Mouse (Mus musculus): ENCODE results near the gene C8a.

The C8a gene

DNA sequence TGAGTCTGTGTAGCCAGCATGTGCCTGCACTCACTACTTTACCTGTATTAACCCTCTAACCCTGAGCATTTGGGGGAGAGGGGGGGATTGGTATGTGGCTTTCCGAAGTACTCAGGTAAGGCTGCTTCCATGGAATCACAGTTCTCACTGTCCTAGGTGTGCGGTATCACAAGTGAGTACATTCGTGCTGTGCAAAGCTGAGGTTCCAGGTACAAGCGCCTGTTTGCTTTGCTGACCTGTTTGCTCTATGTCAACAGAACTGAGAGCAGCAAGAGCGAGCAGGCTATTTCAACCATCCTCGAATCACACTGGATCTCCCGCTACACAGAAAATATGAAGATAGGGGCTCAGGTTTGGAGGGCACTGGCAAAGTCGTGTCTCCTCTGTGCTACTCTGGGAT is 110.1 kb downstream of the C8a start, which contains the start of gene C8b:
TSS of gene C8b (plus strand) at position 253 of the 400 bp plus-strand sequence.
- no peak for DNase-seq
